ENCODE assay signal across 20 mouse cellular contexts in genomic region chr8:114590336-114590867, GRCm38 (mm10).
DNase-seq lines count a peak whose midpoint lies in the region; ATAC-seq lines count a peak whose summit lies in the region.
"Had no signal": no experiment of that assay in that cellular context is flagged by ENCODE, and none has a peak within 500 bp of the region (broad histone marks: within the 10 kb centered on the region; RNA-seq: fewer than 3 reads in every experiment).

No protein-coding gene starts in this region.

- no peak overlapping the region for H3K27ac ChIP-seq in forebrain, embryonic 13.5 days
- H3K27ac ChIP-seq in forebrain, embryonic 11.5 days (ENCODE audit: low read depth, low read length), result no peak overlapping the region
- H3K27ac ChIP-seq in hindbrain, embryonic 13.5 days, result peak overlapping the region; percentile 18; the same call in 1 of the 2 replicates
- H3K27ac ChIP-seq in hindbrain, embryonic 10.5 days, result no peak overlapping the region
- 0 out of 2 replicates have a peak overlapping the region, but pooled peaks have one; percentile 28 for H3K27ac ChIP-seq in neural tube, embryonic 15.5 days (replicated peaks)
- H3K27ac ChIP-seq: layer of hippocampus, adult 2 months; limb, embryonic 12.5 days had no signal

- H3K4me2 ChIP-seq in forebrain, embryonic 13.5 days, result no peak overlapping the region
- H3K4me2 ChIP-seq in forebrain, embryonic 11.5 days (ENCODE audit: low read depth, low read length, severe bottlenecking), result no peak overlapping the region
- no peak overlapping the region for H3K4me2 ChIP-seq in hindbrain, embryonic 13.5 days
- H3K4me2 ChIP-seq in neural tube, embryonic 15.5 days, result no peak overlapping the region
- H3K4me2 ChIP-seq: limb, embryonic 12.5 days; liver, embryonic 11.5 days had no signal

- peaks cover 36% of the 10 kb centered on the region for H3K4me1 ChIP-seq in forebrain, embryonic 13.5 days
- peaks cover 4% of the 10 kb centered on the region; the same call in 1 of the 2 replicates for H3K4me1 ChIP-seq in forebrain, embryonic 11.5 days (replicated peaks; ENCODE audit: control insufficient read depth, insufficient read depth, low read length)
- H3K4me1 ChIP-seq in hindbrain, embryonic 13.5 days (replicated peaks), result peaks cover 45% of the 10 kb centered on the region
- H3K4me1 ChIP-seq in hindbrain, embryonic 10.5 days (replicated peaks), result peaks cover 42% of the 10 kb centered on the region
- peaks cover 41% of the 10 kb centered on the region for H3K4me1 ChIP-seq in neural tube, embryonic 15.5 days

- H3K4me3 ChIP-seq in forebrain, embryonic 13.5 days, result no peak overlapping the region
- no peak overlapping the region for H3K4me3 ChIP-seq in forebrain, embryonic 11.5 days (ENCODE audit: low read depth, low read length)
- no peak overlapping the region for H3K4me3 ChIP-seq in hindbrain, embryonic 13.5 days
- no peak overlapping the region for H3K4me3 ChIP-seq in hindbrain, embryonic 10.5 days
- H3K4me3 ChIP-seq in neural tube, embryonic 15.5 days (replicated peaks), result no peak overlapping the region
- H3K4me3 ChIP-seq: embryonic facial prominence, embryonic 10.5 days; layer of hippocampus, adult 2 months; limb, embryonic 12.5 days; midbrain, embryonic 12.5 days had no signal

- no peak overlapping the region for H3K9ac ChIP-seq in forebrain, embryonic 13.5 days
- no peak overlapping the region for H3K9ac ChIP-seq in forebrain, embryonic 11.5 days (ENCODE audit: low read length)
- H3K9ac ChIP-seq in hindbrain, embryonic 13.5 days, result no peak overlapping the region
- H3K9ac ChIP-seq in neural tube, embryonic 15.5 days (replicated peaks), result no peak overlapping the region
- H3K9ac ChIP-seq: limb, embryonic 12.5 days; liver, postnatal 0 days; midbrain, embryonic 12.5 days had no signal

- H3K27me3 ChIP-seq in forebrain, embryonic 13.5 days, result no peaks in the 10 kb centered on the region
- no peaks in the 10 kb centered on the region for H3K27me3 ChIP-seq in forebrain, embryonic 11.5 days (ENCODE audit: control insufficient read depth, insufficient read depth, low read length)
- 0 out of 2 replicates have a peak, but pooled peaks cover 7% of the 10 kb centered on the region for H3K27me3 ChIP-seq in hindbrain, embryonic 13.5 days
- no peaks in the 10 kb centered on the region for H3K27me3 ChIP-seq in hindbrain, embryonic 10.5 days (ENCODE audit: insufficient read depth, poor library complexity, severe bottlenecking)
- 0 out of 2 replicates have a peak, but pooled peaks cover 8% of the 10 kb centered on the region for H3K27me3 ChIP-seq in neural tube, embryonic 15.5 days (replicated peaks)
- H3K27me3 ChIP-seq: CH12.LX had no signal

- ATAC-seq in forebrain, embryonic 13.5 days, result 0 out of 2 replicates have a peak, but pooled peaks have one; percentile 23
- no peak for ATAC-seq in forebrain, embryonic 11.5 days (replicated peaks; ENCODE audit: low FRiP score)
- ATAC-seq in hindbrain, embryonic 13.5 days (ENCODE audit: low FRiP score), result no peak
- no peak for ATAC-seq in neural tube, embryonic 15.5 days (ENCODE audit: low FRiP score)
- ATAC-seq: intestine, postnatal 0 days; liver, postnatal 0 days had no signal

- WGBS in forebrain, embryonic 13.5 days, result 59% methylated on average over 12 of the region's 12 CpGs
- 77% methylated on average over 12 of the region's 12 CpGs for WGBS in forebrain, embryonic 11.5 days
- 44% methylated on average over 12 of the region's 12 CpGs for WGBS in hindbrain, embryonic 13.5 days
- WGBS in hindbrain, embryonic 10.5 days, result 83% methylated on average over 12 of the region's 12 CpGs
- 41% methylated on average over 12 of the region's 12 CpGs for WGBS in neural tube, embryonic 15.5 days

- no peak for DNase-seq in forebrain, embryonic 11.5 days (ENCODE audit: low spot score)
- DNase-seq in hindbrain, embryonic 10.5 days (ENCODE audit: low spot score), result no peak
- DNase-seq in cerebellum, postnatal 10 days, result peak; percentile 38 to 43
- no peak for DNase-seq in thymus, postnatal 36 days
- DNase-seq: B cell, adult 2 months; gastrocnemius, postnatal 25 days; kidney, postnatal 25 days; liver, postnatal 0 days; thymus, adult 2 months had no signal

- H3K36me3 ChIP-seq in forebrain, embryonic 13.5 days (ENCODE audit: poor library complexity, severe bottlenecking), result no peaks in the 10 kb centered on the region
- H3K36me3 ChIP-seq in forebrain, embryonic 11.5 days (ENCODE audit: control insufficient read depth, insufficient read depth, low read length), result no peaks in the 10 kb centered on the region
- H3K36me3 ChIP-seq in hindbrain, embryonic 13.5 days, result no peaks in the 10 kb centered on the region
- H3K36me3 ChIP-seq in hindbrain, embryonic 10.5 days, result peaks cover 2% of the 10 kb centered on the region; the same call in 1 of the 2 replicates
- no peaks in the 10 kb centered on the region for H3K36me3 ChIP-seq in neural tube, embryonic 15.5 days
- H3K36me3 ChIP-seq: embryonic facial prominence, embryonic 10.5 days; G1E; limb, embryonic 12.5 days; midbrain, embryonic 12.5 days had no signal

- H3K9me3 ChIP-seq in forebrain, embryonic 13.5 days (replicated peaks), result no peaks in the 10 kb centered on the region
- no peaks in the 10 kb centered on the region for H3K9me3 ChIP-seq in forebrain, embryonic 11.5 days (ENCODE audit: control insufficient read depth, low read length)
- no peaks in the 10 kb centered on the region for H3K9me3 ChIP-seq in hindbrain, embryonic 13.5 days
- peaks cover 1% of the 10 kb centered on the region; the same call in 1 of the 2 replicates for H3K9me3 ChIP-seq in hindbrain, embryonic 10.5 days
- no peaks in the 10 kb centered on the region for H3K9me3 ChIP-seq in neural tube, embryonic 15.5 days (replicated peaks)
- H3K9me3 ChIP-seq: limb, embryonic 12.5 days; midbrain, embryonic 12.5 days had no signal

Comparison
In these comparisons a context has a peak if more than half of its experiments do, and no peak if none do; other contexts are left out.
1. H3K27ac ChIP-seq: peak in hindbrain, embryonic 13.5 days (single experiment) and neural tube, embryonic 15.5 days (single experiment); none in forebrain, embryonic 13.5 days (single experiment), forebrain, embryonic 11.5 days (single experiment) and hindbrain, embryonic 10.5 days (single experiment).
2. DNase-seq: peak in cerebellum, postnatal 10 days (2 of 2); none in forebrain, embryonic 11.5 days (single experiment), hindbrain, embryonic 10.5 days (single experiment) and thymus, postnatal 36 days (0 of 2).